Mouse (Mus musculus) intestine, postnatal 0 days (tissue): ENCODE measurements around the gene Slc39a7. TPM values are rescaled to one million over a fixed set of nuclear protein-coding genes. Genes with fewer than 3 reads are reported as not detected.

ENCODE experiments used
- ATAC-seq: fragments of 200-750 bp; cut with Nextera tagmentation; 2 replicates; pipeline ENCODE4 v1.8.0; 2017; ENCODE audit warnings: mild to moderate bottlenecking, moderate TSS enrichment, moderate library complexity
- H3K27ac ChIP-seq: fragments of 300-500 bp; sonication (generic); 2 replicates; pipeline ENCODE4 v1.5.1; 2014; ENCODE audit warnings: mild to moderate bottlenecking, low read depth, low read length, moderate library complexity
- H3K27me3 ChIP-seq: fragments of 300-500 bp; sonication (generic); replicated peaks from 2 replicates; pipeline ENCODE4 v1.6.1; 2014; ENCODE audit warnings: low read length, mixed read lengths; ENCODE audit not compliant: control insufficient read depth, insufficient read depth
- H3K36me3 ChIP-seq: fragments of 300-500 bp; sonication (generic); 2 replicates; pipeline ENCODE4 v1.6.1; 2014; ENCODE audit warnings: mild to moderate bottlenecking, moderate library complexity; ENCODE audit not compliant: control insufficient read depth, insufficient read depth
- H3K4me1 ChIP-seq: fragments of 300-500 bp; sonication (generic); replicated peaks from 2 replicates; pipeline ENCODE4 v1.6.1; 2014; ENCODE audit warnings: antibody characterized with exemption, low read length, mixed read lengths; ENCODE audit not compliant: control insufficient read depth, insufficient read depth
- H3K4me2 ChIP-seq: fragments of 300-500 bp; sonication (generic); replicated peaks from 2 replicates; pipeline ENCODE4 v1.6.1; 2014; ENCODE audit warnings: low read depth, mild to moderate bottlenecking, moderate library complexity
- H3K4me3 ChIP-seq: fragments of 300-500 bp; sonication (generic); 2 replicates; pipeline ENCODE4 v1.5.1; 2014; ENCODE audit warnings: low read depth, low read length
- H3K9ac ChIP-seq: fragments of 300-500 bp; sonication (generic); 2 replicates; pipeline ENCODE4 v1.6.1; 2014; ENCODE audit warnings: mild to moderate bottlenecking, low read depth, low read length
- H3K9me3 ChIP-seq: fragments of 300-500 bp; sonication (generic); 2 replicates; pipeline ENCODE4 v1.6.1; 2016; ENCODE audit warnings: mixed run types; ENCODE audit not compliant: control insufficient read depth
- CTCF ChIP-seq: sonication (generic); IDR thresholded peaks from 2 replicates; pipeline ENCODE4 v1.5.1; 2016; ENCODE audit warnings: low read depth, mild to moderate bottlenecking, control low read depth, antibody characterized with exemption, moderate library complexity
- WGBS: fragments of 180-500 bp; shearing (Covaris S2); extraction: QIAGEN DNeasy Blood & Tissue Kit; methylation state at CpG from one replicate; pipeline ENCODE4 v1.1.7; 2014; 5-methylcytosine and 5-hydroxymethylcytosine counted together
- polyA plus RNA-seq: library from polyadenylated mRNA; unstranded; fragments of >200 nt; fragmentation: Nextera tagmentation; extraction: Ambion mirVana; gene quantifications from 2 replicates; pipeline ENCODE4 v1.2.1, GENCODE M21; 2015

The Slc39a7 gene
- polyA plus RNA-seq, 1 experiment from 2014 or later: 99.1 TPM

DNA sequence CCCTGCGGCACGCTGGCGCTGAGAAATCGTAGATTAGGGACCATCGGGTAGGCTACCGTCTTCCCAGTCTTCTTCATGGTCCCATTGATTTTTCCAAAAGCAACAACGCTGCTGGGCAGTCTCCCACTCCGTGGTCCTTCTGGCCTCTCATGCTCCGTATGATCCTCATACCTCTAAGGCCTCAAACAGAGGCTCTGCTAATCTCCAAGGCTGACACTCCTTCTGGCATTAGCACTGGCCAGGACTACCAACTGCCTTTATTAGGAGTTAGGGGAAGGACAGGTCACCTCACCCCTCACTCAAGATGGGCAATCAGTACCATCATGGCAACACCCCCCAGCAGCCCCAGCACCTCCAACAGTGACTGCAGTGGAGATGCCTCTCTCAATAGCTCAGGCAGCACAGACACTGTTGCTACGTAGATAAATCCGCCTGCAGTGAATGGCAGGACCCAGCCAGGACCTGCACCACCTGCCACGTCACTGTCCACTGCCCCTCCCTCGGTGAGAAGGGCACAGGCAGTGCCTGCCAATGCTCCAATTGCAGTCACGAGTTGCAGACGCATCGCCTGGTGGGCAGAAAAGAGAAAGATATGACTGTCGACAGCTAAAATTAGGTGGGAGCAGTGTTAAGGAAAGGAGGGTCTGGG, 2.9 kb downstream of the Slc39a7 start:
- Histone ChIP-seq H3K4me2 (peak overlapping the region; percentile 93), H3K4me3 (no peak overlapping the region), H3K27ac (peak overlapping the region; percentile 21; the same call in 1 of the 2 replicates), H3K4me1 (peaks cover 24% of the 10 kb centered on the region; the same call in 1 of the 2 replicates), H3K36me3 (peaks cover 23% of the 10 kb centered on the region), H3K9me3 (no peaks in the 10 kb centered on the region), H3K9ac (no peak overlapping the region), H3K27me3 (no peaks in the 10 kb centered on the region)
- no peak for TF ChIP-seq CTCF
- no peak for ATAC-seq
- 75% methylated on average over 17 of the region's 17 CpGs for WGBS

DNA sequence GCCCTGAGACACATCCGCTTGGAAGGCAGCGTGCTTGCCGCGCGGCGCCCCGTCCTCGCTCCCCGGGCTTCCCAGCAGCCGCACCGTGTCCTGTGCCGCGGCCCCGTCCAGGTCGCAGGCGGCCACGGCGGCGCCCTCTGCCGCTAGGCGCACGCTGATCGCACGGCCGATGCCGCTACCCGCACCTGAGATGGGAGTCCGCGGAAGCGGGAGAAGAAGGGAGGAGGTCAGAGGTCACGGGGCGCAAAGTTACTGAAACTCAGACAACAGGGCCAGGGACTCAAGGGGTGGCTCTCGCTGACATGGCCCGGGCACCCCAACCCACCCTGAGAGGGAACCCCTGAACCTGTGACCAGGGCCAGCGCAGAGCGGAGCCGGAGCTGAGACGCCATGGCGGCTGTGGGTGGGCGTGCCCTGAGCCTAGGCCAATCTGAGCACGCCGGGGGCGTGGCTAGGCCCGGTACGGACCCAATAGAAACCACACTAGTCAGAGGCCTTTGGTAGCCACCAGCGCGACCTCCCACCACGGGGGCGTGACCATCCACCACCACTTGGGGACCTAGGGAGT, 3.7 kb downstream of the Slc39a7 start, which contains the start of gene H2-Ke6:
Gene H2-Ke6, minus strand, starts transcription at position 405 of the 568 bp plus-strand sequence.
- peak; percentile 62 for TF ChIP-seq CTCF
- Histone ChIP-seq H3K27me3 (no peaks in the 10 kb centered on the region), H3K4me1 (peaks cover 24% of the 10 kb centered on the region; the same call in 1 of the 2 replicates), H3K27ac (peak within 1 kb of the TSS; percentile 65), H3K36me3 (peaks cover 27% of the 10 kb centered on the region), H3K9ac (peak within 1 kb of the TSS; percentile 58), H3K4me3 (peak within 1 kb of the TSS; percentile 60), H3K4me2 (peak within 1 kb of the TSS; percentile 93), H3K9me3 (no peaks in the 10 kb centered on the region)
- WGBS: under 1% methylated on average over 48 of the region's 49 CpGs
- peak; percentile 48 for ATAC-seq

DNA sequence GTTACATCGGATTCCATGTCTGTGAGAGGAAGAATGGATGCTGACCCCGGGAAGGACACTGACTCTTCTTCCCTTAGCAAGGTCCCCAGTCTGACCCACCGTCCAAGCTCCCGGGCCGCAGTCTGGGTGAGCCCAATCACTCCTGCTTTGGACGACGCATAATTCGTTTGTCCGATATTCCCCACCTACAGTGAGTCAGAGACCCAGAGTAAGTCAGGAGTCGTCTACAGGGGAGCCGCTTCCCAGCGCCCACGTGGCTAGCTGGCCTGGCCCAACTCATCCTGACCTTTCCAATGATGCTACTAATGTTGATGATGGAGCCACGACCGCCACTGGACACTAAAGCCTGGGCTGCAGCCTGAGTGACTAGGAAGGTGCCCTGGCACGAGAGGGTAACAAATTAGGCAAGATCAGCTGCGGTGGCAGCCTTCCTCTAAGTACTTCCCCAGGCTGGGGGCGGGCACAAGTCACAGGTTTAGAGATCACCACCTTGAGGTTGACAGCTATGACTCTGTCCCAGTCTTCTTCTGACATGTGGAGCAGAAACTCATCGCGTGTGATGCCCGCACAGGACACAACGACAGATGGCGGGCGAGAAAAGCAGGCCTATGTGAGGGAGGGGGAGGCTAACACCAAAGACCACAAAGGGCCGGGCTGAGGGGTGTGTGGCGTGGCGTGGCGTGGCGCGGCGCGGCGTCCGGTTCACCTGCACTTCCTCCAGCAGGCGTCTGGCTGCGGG, 4.4 kb downstream of the Slc39a7 start:
- Histone ChIP-seq H3K4me3 (peak overlapping the region; percentile 60), H3K9ac (peak overlapping the region; percentile 58), H3K4me1 (peaks cover 24% of the 10 kb centered on the region; the same call in 1 of the 2 replicates), H3K9me3 (no peaks in the 10 kb centered on the region), H3K4me2 (peak overlapping the region; percentile 93), H3K36me3 (peaks cover 28% of the 10 kb centered on the region), H3K27ac (peak overlapping the region; percentile 65), H3K27me3 (no peaks in the 10 kb centered on the region)
- no peak for ATAC-seq
- 11% methylated on average over 36 of the region's 36 CpGs for WGBS
- TF ChIP-seq CTCF: no peak

GRCm38 (mm10) chr17:34026221-34026620, 5.3 kb downstream of the Slc39a7 start:
- Histone ChIP-seq H3K36me3 (peaks cover 37% of the 10 kb centered on the region), H3K27ac (no peak overlapping the region), H3K4me2 (peak overlapping the region; percentile 93; the same call in 1 of the 2 replicates), H3K4me3 (no peak overlapping the region), H3K9ac (no peak overlapping the region), H3K27me3 (no peaks in the 10 kb centered on the region), H3K4me1 (peaks cover 24% of the 10 kb centered on the region; the same call in 1 of the 2 replicates), H3K9me3 (no peaks in the 10 kb centered on the region)
- ATAC-seq: no peak
- TF ChIP-seq CTCF: no peak
- 60% methylated on average over 2 of the region's 2 CpGs for WGBS

DNA sequence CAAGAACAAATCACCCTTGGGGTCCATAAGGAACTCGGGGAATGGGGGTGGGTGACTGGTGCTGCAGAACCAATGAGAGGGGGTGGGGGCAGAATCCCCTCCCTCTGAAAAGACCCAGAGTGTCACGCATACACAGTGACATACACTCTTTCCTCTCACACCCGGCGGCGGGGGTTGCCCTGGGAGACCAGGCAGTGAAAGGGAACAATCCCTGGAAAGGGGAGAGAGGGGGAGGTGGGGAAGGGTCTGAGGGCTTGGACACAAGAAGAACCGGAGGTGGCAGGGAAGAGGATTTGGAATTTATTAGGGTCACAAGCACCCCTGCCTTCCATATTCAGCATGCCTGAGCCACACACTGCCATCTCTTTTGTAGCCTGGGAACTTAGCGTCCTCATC, 5.7 kb downstream of the Slc39a7 start:
- no peak overlapping the region for H3K27ac ChIP-seq
- peak overlapping the region; percentile 99 for H3K4me2 ChIP-seq
- peak overlapping the region; percentile 86; the same call in 1 of the 2 replicates for H3K4me3 ChIP-seq
- H3K4me1 ChIP-seq: peaks cover 24% of the 10 kb centered on the region; the same call in 1 of the 2 replicates
- H3K36me3 ChIP-seq: peaks cover 41% of the 10 kb centered on the region
- no peaks in the 10 kb centered on the region for H3K9me3 ChIP-seq
- H3K9ac ChIP-seq: no peak overlapping the region
- 52% methylated on average over 7 of the region's 7 CpGs for WGBS
- no peak for TF ChIP-seq CTCF
- no peak for ATAC-seq
- no peaks in the 10 kb centered on the region for H3K27me3 ChIP-seq
